Mouse (Mus musculus): Measurements from ENCODE around the gene Gpsm2. TPM values are rescaled to one million over a fixed set of nuclear protein-coding genes. Genes with fewer than 3 reads are reported as not detected.
"Not testable (repeated sequence)": the region's sequence is repeated elsewhere in the genome, so short reads cannot be mapped to it uniquely, and the experiment has no call there.

Gpsm2 gene
- total RNA-seq, 1 experiment from 2014 or later, result 3.9 TPM

DNA sequence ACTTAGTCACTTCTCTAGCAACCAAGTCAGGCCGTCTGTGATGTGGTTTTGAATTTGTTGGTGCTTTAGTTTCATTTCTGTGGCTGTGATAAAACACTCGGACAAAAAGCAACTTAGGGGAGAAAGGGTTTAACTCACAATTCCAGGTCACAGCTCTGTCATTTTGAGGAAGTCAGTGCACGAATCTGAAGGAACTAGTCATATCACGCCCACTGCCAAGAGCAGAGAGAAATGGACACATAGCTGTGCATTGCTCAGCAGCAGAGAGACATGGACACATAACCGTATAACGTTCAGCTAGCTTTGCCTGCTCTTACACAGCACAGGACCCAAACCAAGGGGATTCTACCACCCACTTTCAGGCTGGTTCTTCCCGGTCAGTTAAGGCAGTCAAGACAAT is 4.3 kb upstream of the Gpsm2 start:
- DNase-seq, result no peak

DNA sequence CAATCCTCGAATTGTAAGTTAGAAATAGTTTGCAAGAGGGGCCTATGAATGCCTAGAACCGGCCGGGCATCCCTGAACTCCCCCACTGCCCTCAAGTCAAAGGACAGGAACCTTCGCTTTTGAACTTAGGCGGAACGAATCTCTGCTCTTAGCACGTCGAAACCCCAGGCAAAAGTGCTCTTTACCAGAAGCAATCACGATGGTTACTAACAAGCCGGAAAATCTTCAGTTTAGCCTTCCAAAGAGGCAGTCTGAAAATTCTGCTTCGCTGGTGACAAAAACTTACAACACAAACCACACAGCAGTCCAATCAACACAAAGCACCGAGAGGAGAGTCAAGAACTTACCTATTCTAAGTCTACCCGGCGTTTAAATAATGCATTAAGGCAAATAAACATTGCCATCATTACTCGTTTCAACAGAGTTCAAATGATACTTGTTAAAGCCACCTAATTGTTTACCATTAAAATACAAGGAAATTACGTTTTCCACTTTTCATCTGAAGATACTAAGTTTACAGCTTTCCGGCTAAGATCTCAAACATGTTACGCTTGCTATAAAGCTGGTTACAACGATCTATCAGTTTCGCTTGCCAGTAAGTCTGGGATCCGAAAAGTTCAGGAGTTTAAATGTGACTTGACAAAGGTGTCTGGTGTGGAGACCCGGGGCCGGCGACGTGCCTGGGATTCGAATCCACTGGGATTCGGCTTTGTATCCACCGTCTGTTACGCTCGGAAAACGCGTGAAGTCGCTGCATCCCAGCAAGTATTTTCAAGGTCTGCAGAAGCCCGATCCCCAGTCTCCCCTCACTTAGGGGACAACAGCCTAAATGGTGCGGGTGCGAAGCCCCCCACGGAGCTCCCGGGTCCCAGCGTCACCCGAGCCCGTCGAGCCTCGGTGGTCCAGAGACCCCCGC is 775 bp downstream of the Gpsm2 start:
- peak; percentile 32 for DNase-seq

GRCm38 (mm10) chr3:108719761-108720160 is 2.3 kb downstream of the Gpsm2 start:
- no peak for DNase-seq

- DNase-seq, result no peak
Observed at GRCm38 (mm10) chr3:108719357-108719756, 2.8 kb downstream of the Gpsm2 start.

DNA sequence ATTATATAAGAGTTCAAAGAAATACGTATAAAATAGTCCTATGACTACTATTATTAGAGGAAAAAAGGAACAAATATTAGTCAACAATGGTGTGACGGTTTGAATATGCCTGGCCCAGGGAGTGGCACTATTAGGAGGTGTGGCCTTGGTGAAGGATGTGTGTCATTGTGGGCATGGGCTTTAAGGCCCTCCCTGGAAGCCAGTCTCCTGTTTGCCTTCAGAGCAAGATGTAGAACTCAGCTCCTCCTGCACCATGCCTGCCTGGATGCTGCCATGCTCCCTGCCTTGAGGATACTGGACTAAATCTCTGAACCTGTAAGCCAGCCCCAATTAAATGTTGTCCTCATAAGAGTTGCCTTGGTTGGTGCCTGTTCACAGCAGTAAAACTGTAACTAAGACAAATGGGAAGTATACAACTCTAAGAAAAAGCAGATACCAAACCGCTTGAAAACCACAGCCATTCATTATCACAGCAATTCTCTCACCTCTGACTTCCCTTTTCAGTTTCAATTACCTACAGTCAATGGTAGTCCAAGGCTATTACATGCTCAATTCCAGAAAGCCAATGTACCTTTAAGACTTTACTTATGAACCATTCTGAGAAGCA is 4.1 kb downstream of the Gpsm2 start:
- no peak for DNase-seq

GRCm38 (mm10) chr3:108714837-108715236 is 7.3 kb downstream of the Gpsm2 start:
- DNase-seq, result no peak

DNA sequence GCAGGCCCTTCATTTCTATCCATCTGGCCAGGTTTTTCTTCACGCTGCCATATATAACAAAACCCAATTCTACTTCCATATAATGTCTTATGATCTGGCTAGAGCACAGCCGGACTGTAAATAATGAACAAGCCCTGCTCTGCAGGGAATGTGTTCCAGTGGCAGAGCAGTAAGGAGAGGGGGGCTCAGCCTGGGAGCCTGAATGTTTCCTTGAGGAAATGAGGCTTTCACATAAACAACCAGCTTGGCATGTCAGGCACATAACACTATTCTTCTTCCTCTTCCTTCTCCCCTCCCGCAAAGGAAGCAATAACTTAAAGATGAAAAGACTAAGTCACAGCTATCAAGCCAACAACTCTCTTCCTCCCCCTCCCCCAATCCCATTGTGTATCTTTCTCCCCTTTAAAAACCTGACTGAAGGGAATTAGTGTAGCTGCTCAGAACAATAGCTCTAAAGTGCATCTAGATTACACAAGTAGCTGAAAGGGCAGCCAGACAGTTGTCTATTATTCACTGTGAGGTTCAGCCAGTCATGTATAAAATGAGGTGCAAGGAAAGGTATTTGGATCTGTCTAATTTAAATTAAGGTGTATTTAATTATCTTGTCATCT is 8.9 kb downstream of the Gpsm2 start:
- no peak for DNase-seq

GRCm38 (mm10) chr3:108711296-108711695 is 10.8 kb downstream of the Gpsm2 start:
- DNase-seq, result no peak

GRCm38 (mm10) chr3:108702789-108703188 is 19.3 kb downstream of the Gpsm2 start:
- DNase-seq, result no peak

- DNase-seq, result no peak
Observed at GRCm38 (mm10) chr3:108701256-108701655, 20.9 kb downstream of the Gpsm2 start.

- DNase-seq, result no peak
Observed at GRCm38 (mm10) chr3:108699786-108700185, 22.3 kb downstream of the Gpsm2 start.

GRCm38 (mm10) chr3:108698662-108699061 is 23.4 kb downstream of the Gpsm2 start:
- DNase-seq, result no peak

DNA sequence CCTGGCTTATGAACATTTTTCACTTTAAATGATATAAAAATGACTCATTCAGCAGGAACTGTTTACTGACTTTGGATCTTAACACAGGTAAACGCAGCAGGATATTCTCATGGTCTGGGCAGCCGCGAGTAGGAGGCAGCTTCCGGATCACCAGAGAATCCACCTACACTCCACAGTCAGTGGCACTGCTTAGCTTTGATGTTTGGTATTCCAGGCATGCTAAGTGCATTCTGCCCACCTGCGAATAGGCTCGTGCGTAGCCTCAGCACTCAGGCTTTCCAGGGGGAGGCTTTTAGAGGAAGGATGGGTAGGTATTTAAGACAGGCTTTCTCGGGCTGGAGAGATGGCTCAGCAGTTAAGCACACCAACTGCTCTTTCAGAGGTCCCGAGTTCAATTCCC is 27.8 kb downstream of the Gpsm2 start:
- no peak for DNase-seq

DNA sequence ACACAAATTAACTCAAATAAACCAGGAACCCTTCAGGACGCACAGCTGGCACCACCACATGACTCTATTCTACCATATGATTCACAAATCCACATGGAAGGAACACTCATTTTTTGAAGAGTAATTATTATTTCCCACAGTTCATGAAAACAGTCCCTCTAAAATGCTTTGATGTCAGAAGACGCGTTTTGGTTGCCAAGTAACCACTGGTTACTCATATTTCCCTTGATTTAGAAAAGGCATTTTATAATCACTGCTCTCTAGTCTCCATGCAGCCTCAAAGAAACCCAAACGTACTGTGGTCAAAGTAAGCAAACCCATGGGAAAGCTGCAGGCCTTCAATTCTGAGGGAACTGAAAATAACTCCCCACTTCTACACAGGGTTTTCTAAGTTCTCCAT is 32.1 kb downstream of the Gpsm2 start:
- DNase-seq, result no peak

DNA sequence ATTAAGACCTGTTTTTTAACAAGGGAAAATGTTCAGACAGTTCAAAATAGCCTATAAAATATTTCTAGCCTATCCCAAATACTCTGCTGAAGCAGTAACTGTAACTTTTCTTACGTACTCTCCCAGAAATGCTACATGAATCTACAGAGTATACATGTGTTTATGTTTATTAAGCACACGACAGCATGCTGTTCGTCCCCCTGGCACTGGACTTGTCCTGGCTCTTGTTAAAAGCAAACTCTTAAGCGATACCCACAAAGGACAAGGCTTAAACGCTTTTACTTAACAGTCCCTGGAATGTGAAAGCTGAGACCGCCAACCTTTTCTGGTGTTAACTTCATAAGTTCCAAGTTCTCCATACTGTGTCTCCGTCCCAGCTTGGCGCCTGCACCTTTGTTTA is 32.7 kb downstream of the Gpsm2 start:
- no peak for DNase-seq

GRCm38 (mm10) chr3:108689015-108689441 is 33.1 kb downstream of the Gpsm2 start:
- DNase-seq, result no peak

DNA sequence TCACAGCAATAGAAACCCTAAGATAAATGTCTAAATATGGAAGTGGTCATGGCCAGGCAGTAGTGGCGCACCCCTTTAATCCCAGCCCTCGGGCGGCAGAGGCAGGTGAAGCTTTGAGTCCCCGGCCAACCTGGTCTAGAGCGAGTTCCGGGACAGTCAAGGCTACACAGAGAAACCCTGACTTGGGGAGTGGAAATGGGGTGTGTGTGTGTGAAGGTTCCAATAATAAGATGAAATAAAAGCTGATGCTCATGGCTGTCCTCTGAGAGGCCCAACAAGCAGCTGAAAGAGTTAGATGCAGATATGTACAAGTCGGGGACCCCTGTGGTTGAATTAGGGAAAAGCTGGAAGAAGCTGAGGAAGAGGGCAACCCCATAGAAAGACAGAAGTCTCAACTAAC is 36.4 kb downstream of the Gpsm2 start:
- DNase-seq, result no peak

DNA sequence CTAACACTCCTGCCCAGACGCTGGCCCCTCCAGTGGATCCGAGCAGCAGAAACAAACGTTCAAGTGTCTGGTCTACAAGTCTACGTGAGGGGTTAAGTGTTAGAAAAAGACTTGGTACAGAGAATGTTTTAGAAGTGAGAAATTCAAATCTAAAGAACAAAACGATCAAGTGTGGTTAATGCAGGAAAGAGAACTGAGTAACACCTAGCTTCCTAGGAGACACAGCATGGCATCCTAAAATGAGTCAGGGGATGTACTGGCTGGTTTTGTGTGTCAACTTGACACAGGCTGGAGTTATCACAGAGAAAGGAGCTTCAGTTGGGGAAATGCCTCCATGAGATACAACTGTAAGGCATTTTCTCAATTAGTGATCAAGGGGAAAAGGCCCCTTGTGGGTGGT is 38.5 kb downstream of the Gpsm2 start:
- DNase-seq, result not testable (repeated sequence)

DNA sequence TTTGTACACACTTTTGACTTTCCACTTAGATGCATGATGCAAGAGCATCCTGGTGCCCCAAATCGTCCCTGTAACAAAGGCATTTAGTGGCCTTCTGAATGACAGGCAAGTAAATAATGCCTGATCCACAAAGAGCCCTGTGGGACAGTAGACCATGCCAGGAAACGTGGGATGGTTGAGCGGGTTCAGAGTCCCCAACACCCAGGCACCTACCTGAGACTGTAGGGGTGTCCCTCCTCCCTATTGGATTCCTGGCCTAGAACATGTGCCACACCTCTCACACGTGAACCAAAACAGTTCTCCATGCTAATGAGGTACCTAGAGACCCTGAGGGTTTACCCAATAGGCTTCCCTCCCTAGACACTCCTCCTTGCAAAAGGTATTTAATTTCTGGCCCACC is 41.1 kb downstream of the Gpsm2 start:
- DNase-seq, result no peak

- peak; percentile 22 for DNase-seq
Observed at GRCm38 (mm10) chr3:108676616-108677015, 45.5 kb downstream of the Gpsm2 start.

DNA sequence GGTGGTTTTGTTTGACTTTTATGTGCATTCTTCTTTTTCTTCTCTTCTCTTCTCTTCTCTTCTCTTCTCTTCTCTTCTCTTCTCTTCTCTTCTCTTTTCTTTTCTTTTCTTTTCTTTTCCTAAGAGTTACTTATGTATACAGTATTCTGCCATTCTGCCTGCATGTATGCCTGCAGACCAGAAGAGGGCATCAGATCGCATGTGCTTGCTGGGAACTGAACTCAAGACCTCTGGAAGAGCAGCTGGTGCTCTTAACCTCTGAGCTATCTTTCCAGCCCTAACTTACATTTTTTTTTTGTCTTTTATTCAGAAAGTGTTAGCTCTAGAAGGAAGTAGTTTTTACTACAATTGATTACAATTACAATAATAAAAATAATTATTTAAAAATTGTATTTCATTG is 61.2 kb downstream of the Gpsm2 start:
- DNase-seq, result no peak

- no peak for DNase-seq
Observed at GRCm38 (mm10) chr3:108658612-108659011, 63.5 kb downstream of the Gpsm2 start.

- no peak for DNase-seq
Observed at GRCm38 (mm10) chr3:108655486-108655885, 66.6 kb downstream of the Gpsm2 start.
